Mouse (Mus musculus) heart, postnatal 0 days (tissue): Measurements from ENCODE around the gene Ntn5. TPM values are rescaled to one million over a fixed set of nuclear protein-coding genes. Genes with fewer than 3 reads are reported as not detected.

ENCODE experiments used
- ATAC-seq: fragments of 200-750 bp; cut with Nextera tagmentation; 2 replicates; pipeline ENCODE4 v1.8.0; 2017; ENCODE audit warnings: low read depth, moderate number of reproducible peaks, moderate library complexity; ENCODE audit not compliant: insufficient read depth
- DNase-seq: peaks from one replicate; pipeline ENCODE4 v3.0.0-alpha.2; 2016; ENCODE audit warnings: low spot score
- H3K27ac ChIP-seq: fragments of 300-500 bp; sonication (generic); 2 replicates; pipeline ENCODE4 v1.5.1; 2014; ENCODE audit warnings: low read depth, mild to moderate bottlenecking
- H3K27me3 ChIP-seq: fragments of 300-500 bp; sonication (generic); 2 replicates; pipeline ENCODE4 v1.6.1; 2014; ENCODE audit warnings: low read length, mixed read lengths; ENCODE audit not compliant: control insufficient read depth, insufficient read depth
- H3K36me3 ChIP-seq: fragments of 300-500 bp; sonication (generic); replicated peaks from 2 replicates; pipeline ENCODE4 v1.6.1; 2014; ENCODE audit warnings: low read length, mixed read lengths; ENCODE audit not compliant: control insufficient read depth, insufficient read depth
- H3K4me1 ChIP-seq: fragments of 300-500 bp; sonication (generic); 2 replicates; pipeline ENCODE4 v1.6.1; 2014; ENCODE audit warnings: antibody characterized with exemption; ENCODE audit not compliant: control insufficient read depth, insufficient read depth
- H3K4me2 ChIP-seq: fragments of 300-500 bp; sonication (generic); 2 replicates; pipeline ENCODE4 v1.6.1; 2014; ENCODE audit warnings: low read depth, mild to moderate bottlenecking, low read length, moderate library complexity
- H3K4me3 ChIP-seq: fragments of 300-500 bp; sonication (generic); 2 replicates; pipeline ENCODE4 v1.5.1; 2014; ENCODE audit warnings: low read depth, low read length
- H3K9ac ChIP-seq: fragments of 300-500 bp; sonication (generic); replicated peaks from 2 replicates; pipeline ENCODE4 v1.6.1; 2014; ENCODE audit warnings: low read depth, low read length, mixed read lengths
- H3K9me3 ChIP-seq: fragments of 300-500 bp; sonication (generic); replicated peaks from 2 replicates; pipeline ENCODE4 v1.6.1; 2016; ENCODE audit warnings: low read length; ENCODE audit not compliant: control insufficient read depth
- CTCF ChIP-seq: IDR thresholded peaks from 2 replicates; pipeline ENCODE4 v1.5.1; 2016; ENCODE audit warnings: antibody characterized with exemption, control low read depth, low read depth
- EP300 ChIP-seq: IDR thresholded peaks from 2 replicates; pipeline ENCODE4 v1.6.1; 2016; ENCODE audit warnings: antibody characterized with exemption, low read depth
- WGBS: fragments of 180-500 bp; shearing (Covaris S2); extraction: QIAGEN DNeasy Blood & Tissue Kit; methylation state at CpG from one replicate; pipeline ENCODE4 v1.1.7; 2014; 5-methylcytosine and 5-hydroxymethylcytosine counted together
- polyA plus RNA-seq: library from polyadenylated mRNA; unstranded; fragments of >200 nt; fragmentation: Nextera tagmentation; extraction: Ambion mirVana; gene quantifications from 2 replicates; pipeline ENCODE4 v1.2.1, GENCODE M21; 2015
- total RNA-seq: library from RNA; depleted of rRNA; stranded (reverse); fragments of >200 nt; gene quantifications from 2 replicates; pipeline ENCODE4 v1.2.3, GENCODE M21; 2014; ENCODE audit warnings: low replicate concordance

Ntn5 gene
- total and polyA plus RNA-seq, 2 experiments from 2014 or later, result not detected

DNA sequence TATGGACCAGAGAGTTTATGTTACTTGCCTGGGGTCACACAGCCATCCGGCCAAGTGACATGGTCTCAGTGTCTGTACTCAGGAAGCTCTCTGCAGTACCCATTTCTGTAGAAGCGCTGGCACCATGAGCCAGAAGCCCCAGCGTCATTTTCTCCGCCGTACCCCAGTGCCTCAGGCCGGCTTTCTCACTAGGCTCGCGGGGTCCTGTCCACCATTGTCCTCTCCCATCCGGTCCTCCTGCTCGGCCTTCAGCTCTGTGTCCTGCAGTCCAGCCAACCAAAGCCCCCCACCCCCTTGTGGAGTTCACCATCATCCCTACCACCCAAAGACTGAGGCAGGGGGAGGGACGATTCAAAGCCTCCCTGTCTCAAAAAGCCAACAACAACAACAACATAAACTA is 17.8 kb downstream of the Ntn5 start:
- Histone ChIP-seq H3K36me3 (no peaks in the 10 kb centered on the region), H3K27me3 (peaks cover 24% of the 10 kb centered on the region), H3K9me3 (no peaks in the 10 kb centered on the region), H3K27ac (no peak overlapping the region), H3K4me2 (no peak overlapping the region), H3K9ac (no peak overlapping the region), H3K4me3 (no peak overlapping the region), H3K4me1 (peaks cover 19% of the 10 kb centered on the region)
- WGBS, result 94% methylated on average over 11 of the region's 11 CpGs
- TF ChIP-seq EP300, result no peak
- TF ChIP-seq CTCF, result no peak
- ATAC-seq (no peak), DNase-seq (no peak)

DNA sequence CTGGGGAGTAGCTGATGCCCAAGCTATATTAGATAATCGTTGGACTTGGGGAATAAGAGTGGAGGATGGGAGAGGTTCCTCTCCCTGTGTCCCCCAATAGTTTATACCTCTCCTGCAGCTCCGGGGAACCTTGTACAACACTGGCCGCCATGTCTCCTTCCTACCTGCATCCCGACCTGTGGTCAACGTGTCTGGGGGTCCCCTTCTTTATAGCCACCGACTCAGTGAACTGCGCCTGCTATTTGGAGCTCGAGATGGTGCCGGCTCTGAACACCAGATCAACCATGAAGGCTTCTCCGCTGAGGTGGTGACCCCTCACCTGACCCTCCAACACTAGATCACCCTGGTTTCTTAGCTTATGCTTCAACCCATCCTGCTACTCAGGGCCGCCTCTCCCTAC is 18.5 kb downstream of the Ntn5 start:
- no peak overlapping the region for H3K4me3 ChIP-seq
- H3K4me2 ChIP-seq, result no peak overlapping the region
- ATAC-seq (no peak), DNase-seq (no peak)
- TF ChIP-seq CTCF (no peak), EP300 (no peak)
- H3K27ac ChIP-seq, result no peak overlapping the region
- WGBS, result 84% methylated on average over 11 of the region's 11 CpGs
- H3K9ac ChIP-seq, result no peak overlapping the region
- H3K4me1 ChIP-seq, result peaks cover 22% of the 10 kb centered on the region
- H3K36me3 ChIP-seq, result no peaks in the 10 kb centered on the region
- H3K9me3 ChIP-seq, result no peaks in the 10 kb centered on the region
- H3K27me3 ChIP-seq, result peaks cover 24% of the 10 kb centered on the region

DNA sequence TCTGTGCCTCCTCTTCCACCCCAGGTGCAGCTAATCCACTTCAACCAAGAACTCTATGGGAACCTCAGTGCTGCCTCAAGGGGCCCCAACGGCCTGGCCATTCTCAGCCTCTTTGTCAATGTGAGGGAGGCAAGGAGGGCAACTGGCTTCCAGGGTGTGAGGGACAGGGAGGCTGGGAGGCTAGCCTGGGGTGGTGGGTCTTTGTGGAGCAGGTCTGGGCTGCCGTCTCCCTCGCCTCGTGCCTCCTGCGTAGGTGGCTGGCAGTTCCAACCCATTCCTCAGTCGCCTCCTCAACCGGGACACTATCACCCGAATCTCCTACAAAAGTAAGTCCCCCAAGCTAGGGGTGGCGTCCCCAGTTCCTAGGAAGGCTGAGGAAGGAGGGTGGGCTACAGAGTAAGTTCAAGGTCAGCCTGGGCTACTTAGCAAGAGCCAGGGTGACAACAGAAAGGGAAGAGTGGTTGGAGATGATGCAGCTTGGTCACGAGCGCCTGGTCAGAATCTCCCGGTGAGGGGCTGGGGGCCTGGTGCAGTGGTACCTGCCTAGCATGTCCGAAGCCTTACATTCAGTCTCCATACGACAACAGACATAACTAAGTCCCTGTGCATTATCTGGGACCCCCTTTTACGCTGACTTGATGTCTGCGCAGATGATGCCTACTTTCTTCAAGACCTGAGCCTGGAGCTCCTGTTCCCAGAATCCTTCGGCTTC is 19.1 kb downstream of the Ntn5 start:
- H3K4me3 ChIP-seq, result no peak overlapping the region
- no peaks in the 10 kb centered on the region for H3K9me3 ChIP-seq
- no peak overlapping the region for H3K27ac ChIP-seq
- peaks cover 26% of the 10 kb centered on the region for H3K4me1 ChIP-seq
- no peak overlapping the region for H3K9ac ChIP-seq
- no peak overlapping the region for H3K4me2 ChIP-seq
- DNase-seq (no peak), ATAC-seq (no peak)
- no peaks in the 10 kb centered on the region for H3K36me3 ChIP-seq
- H3K27me3 ChIP-seq, result peaks cover 24% of the 10 kb centered on the region
- WGBS, result 87% methylated on average over 17 of the region's 17 CpGs
- TF ChIP-seq CTCF (no peak), EP300 (no peak)

DNA sequence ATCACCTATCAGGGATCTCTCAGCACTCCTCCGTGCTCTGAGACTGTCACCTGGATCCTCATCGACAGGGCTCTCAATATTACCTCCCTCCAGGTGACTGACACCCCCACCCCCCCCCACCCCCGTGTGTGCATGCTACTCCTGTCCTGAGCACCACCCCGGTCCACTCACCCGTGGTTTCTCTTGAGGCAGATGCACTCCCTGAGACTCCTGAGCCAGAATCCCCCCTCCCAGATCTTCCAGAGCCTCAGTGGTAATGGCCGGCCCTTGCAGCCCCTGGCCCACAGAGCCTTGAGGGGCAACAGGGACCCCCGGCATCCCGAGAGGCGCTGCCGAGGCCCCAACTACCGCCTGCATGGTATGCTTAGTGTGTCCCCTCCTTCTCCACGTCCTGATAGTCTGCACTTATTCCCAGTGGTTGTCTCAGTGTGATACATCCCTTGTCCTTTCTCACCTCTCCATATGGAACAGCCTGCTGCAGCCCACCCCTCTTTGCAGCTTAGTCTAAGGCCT is 19.8 kb downstream of the Ntn5 start:
- H3K4me1 ChIP-seq, result peaks cover 32% of the 10 kb centered on the region
- TF ChIP-seq CTCF, result no peak
- TF ChIP-seq EP300, result no peak

DNA sequence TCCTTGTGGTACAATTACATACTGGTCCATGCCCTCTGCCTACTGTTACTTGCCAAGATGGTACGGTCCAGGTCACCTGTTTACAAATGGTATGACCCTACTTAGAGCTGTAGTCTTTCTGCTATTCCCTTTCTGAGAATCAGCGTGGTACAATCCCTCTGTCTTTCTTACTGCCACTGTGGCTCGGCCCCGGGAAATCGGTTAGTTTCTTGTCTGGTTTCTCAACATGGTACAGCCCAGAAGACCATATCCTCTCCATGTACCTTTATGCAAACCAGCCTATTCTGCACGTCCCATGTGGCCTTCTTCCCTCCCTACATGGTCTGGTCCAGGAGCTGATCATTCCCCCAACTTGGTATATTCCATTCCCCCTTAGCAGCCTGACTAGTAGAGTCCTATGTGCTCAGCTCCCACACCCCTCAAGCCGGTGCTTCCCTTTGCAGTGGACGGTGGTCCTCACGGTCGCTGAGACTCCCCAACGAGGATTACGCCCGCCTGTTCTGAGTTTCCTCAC is 20.3 kb downstream of the Ntn5 start:
- Histone ChIP-seq H3K27ac (peak overlapping the region; percentile 93), H3K27me3 (peaks cover 14% of the 10 kb centered on the region), H3K9ac (peak overlapping the region; percentile 64), H3K4me2 (peak overlapping the region; percentile 96), H3K4me3 (peak overlapping the region; percentile 77), H3K9me3 (no peaks in the 10 kb centered on the region), H3K4me1 (peaks cover 35% of the 10 kb centered on the region), H3K36me3 (no peaks in the 10 kb centered on the region)
- WGBS, result 1% methylated on average over 13 of the region's 13 CpGs
- ATAC-seq (peak; percentile 57), DNase-seq (peak; percentile 87)
- TF ChIP-seq CTCF (no peak), EP300 (no peak)

More for the DNA sequence above, 19.8 kb downstream of the Ntn5 start:
- H3K36me3 ChIP-seq, result no peaks in the 10 kb centered on the region
- peak overlapping the region; percentile 77 for H3K4me3 ChIP-seq
- DNase-seq (no peak), ATAC-seq (no peak)
- H3K27me3 ChIP-seq, result peaks cover 20% of the 10 kb centered on the region
- H3K27ac ChIP-seq, result peak overlapping the region; percentile 93
- H3K9ac ChIP-seq, result peak overlapping the region; percentile 64; the same call in 1 of the 2 replicates
- WGBS, result 36% methylated on average over 12 of the region's 12 CpGs
- no peaks in the 10 kb centered on the region for H3K9me3 ChIP-seq
- peak overlapping the region; percentile 96 for H3K4me2 ChIP-seq
